Mouse (Mus musculus): ENCODE data around the gene Gm11757.
"Not testable (repeated sequence)": the region's sequence is repeated elsewhere in the genome, so short reads cannot be mapped to it uniquely, and the experiment has no call there.

Gene Gm11757

DNA sequence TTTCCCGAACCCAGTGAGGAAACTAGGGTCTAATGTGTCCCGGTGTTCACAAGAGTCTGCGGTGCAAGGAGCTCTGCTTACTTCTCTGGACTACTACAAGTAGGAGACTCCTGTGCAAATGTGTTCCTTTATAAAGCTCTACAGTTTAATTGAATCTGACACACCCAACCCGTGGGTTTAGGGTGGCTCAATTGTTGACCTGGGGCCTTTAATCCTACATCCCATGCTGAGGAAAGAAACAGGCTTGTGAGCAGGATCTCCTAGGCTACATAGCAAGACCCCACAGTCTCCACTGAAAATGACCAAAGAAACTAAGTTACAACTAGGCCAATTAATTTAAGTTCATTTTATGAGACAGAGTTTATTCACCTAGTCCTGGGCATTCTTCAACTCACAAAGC lies at the start of gene Gm11757:
Gene Gm11757 (minus strand): TSS at position 101 of the 400 bp plus-strand sequence.
- POLR2A ChIA-PET, CTCF ChIA-PET: not testable (repeated sequence)

DNA sequence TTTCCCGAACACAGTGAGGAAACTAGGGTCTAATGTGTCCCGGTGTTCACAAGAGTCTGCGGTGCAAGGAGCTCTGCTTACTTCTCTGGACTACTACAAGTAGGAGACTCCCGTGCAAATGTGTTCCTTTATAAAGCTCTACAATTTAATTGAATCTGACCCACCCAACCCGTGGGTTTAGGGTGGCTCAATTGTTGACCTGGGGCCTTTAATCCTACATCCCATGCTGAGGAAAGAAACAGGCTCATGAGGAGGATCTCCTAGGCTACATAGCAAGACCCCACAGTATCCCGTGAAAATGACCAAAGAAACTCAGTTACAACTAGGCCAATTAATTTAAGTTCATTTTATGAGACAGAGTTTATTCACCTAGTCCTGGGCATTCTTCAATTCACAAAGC lies 29.7 kb upstream of the Gm11757 start, which contains the start of gene Gm11756:
Gene Gm11756 (minus strand): TSS at position 101 of the 400 bp plus-strand sequence.
- CTCF ChIA-PET, POLR2A ChIA-PET: not testable (repeated sequence)

DNA sequence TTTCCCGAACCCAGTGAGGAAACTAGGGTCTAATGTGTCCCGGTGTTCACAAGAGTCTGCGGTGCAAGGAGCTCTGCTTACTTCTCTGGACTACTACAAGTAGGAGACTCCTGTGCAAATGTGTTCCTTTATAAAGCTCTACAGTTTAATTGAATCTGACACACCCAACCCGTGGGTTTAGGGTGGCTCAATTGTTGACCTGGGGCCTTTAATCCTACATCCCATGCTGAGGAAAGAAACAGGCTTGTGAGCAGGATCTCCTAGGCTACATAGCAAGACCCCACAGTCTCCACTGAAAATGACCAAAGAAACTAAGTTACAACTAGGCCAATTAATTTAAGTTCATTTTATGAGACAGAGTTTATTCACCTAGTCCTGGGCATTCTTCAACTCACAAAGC lies 14.9 kb upstream of the Gm11757 start, which contains the start of gene Gm13871:
Gene Gm13871 (minus strand): TSS at position 101 of the 400 bp plus-strand sequence.
- CTCF ChIA-PET, POLR2A ChIA-PET: not testable (repeated sequence)

DNA sequence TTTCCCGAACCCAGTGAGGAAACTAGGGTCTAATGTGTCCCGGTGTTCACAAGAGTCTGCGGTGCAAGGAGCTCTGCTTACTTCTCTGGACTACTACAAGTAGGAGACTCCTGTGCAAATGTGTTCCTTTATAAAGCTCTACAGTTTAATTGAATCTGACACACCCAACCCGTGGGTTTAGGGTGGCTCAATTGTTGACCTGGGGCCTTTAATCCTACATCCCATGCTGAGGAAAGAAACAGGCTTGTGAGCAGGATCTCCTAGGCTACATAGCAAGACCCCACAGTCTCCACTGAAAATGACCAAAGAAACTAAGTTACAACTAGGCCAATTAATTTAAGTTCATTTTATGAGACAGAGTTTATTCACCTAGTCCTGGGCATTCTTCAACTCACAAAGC lies 14.7 kb downstream of the Gm11757 start, which contains the start of gene Gm11758:
Gene Gm11758 (minus strand): TSS at position 101 of the 400 bp plus-strand sequence.
- CTCF ChIA-PET, POLR2A ChIA-PET: not testable (repeated sequence)
